Mouse (Mus musculus): ENCODE results near the gene Pde4b. TPM values are rescaled to one million over a fixed set of nuclear protein-coding genes. Genes with fewer than 3 reads are reported as not detected.
A peak's percentile ranks its signal among the peaks of the same experiment; 100 is the strongest.

Pde4b gene
- polyA plus RNA-seq, 1 experiment from 2014 or later = 15.6 TPM

GRCm38 (mm10) chr4:102627799-102628198, 540.5 kb downstream of the Pde4b start:
- WGBS = 93% methylated on average over 4 of the region's 4 CpGs
- H3K36me3 ChIP-seq = no peaks in the 10 kb centered on the region
- ATAC-seq (ENCODE audit: low FRiP score, low read depth) = no peak

GRCm38 (mm10) chr4:102629621-102630020, 542.3 kb downstream of the Pde4b start:
- H3K9ac ChIP-seq = no peak overlapping the region
- 93% methylated on average over 4 of the region's 4 CpGs for WGBS
- no peak overlapping the region for H3K27ac ChIP-seq
- no peak overlapping the region for H3K4me2 ChIP-seq (replicated peaks)
- H3K4me3 ChIP-seq = no peak overlapping the region
- no peak for ATAC-seq (ENCODE audit: low FRiP score, low read depth)
- H3K9me3 ChIP-seq = no peaks in the 10 kb centered on the region
- no peaks in the 10 kb centered on the region for H3K36me3 ChIP-seq
- H3K27me3 ChIP-seq (replicated peaks) = no peaks in the 10 kb centered on the region
- H3K4me1 ChIP-seq = no peaks in the 10 kb centered on the region

More at GRCm38 (mm10) chr4:102627799-102628198, 540.5 kb downstream of the Pde4b start:
- Histone ChIP-seq H3K9me3 (no peaks in the 10 kb centered on the region), H3K27ac (no peak overlapping the region), H3K27me3 (replicated peaks) (no peaks in the 10 kb centered on the region), H3K4me2 (replicated peaks) (no peak overlapping the region), H3K4me1 (no peaks in the 10 kb centered on the region), H3K4me3 (no peak overlapping the region), H3K9ac (no peak overlapping the region)

GRCm38 (mm10) chr4:102630261-102630660, 542.9 kb downstream of the Pde4b start:
- WGBS = 65% methylated on average over 6 of the region's 6 CpGs
- H3K9me3 ChIP-seq = no peaks in the 10 kb centered on the region
- no peaks in the 10 kb centered on the region for H3K27me3 ChIP-seq (replicated peaks)
- no peak overlapping the region for H3K27ac ChIP-seq
- H3K4me2 ChIP-seq (replicated peaks) = no peak overlapping the region
- no peak overlapping the region for H3K4me3 ChIP-seq
- H3K36me3 ChIP-seq = no peaks in the 10 kb centered on the region
- H3K9ac ChIP-seq = no peak overlapping the region
- H3K4me1 ChIP-seq = no peaks in the 10 kb centered on the region
- no peak for ATAC-seq (ENCODE audit: low FRiP score, low read depth)

- Histone ChIP-seq H3K4me2 (replicated peaks) (no peak overlapping the region), H3K27me3 (replicated peaks) (no peaks in the 10 kb centered on the region), H3K9ac (no peak overlapping the region), H3K4me1 (no peaks in the 10 kb centered on the region), H3K9me3 (no peaks in the 10 kb centered on the region), H3K4me3 (no peak overlapping the region), H3K36me3 (no peaks in the 10 kb centered on the region), H3K27ac (no peak overlapping the region)
- no peak for ATAC-seq (ENCODE audit: low FRiP score, low read depth)
- 49% methylated on average over 3 of the region's 3 CpGs for WGBS
Observed at GRCm38 (mm10) chr4:102631624-102632023, 544.3 kb downstream of the Pde4b start.

- Histone ChIP-seq H3K27me3 (replicated peaks) (no peaks in the 10 kb centered on the region), H3K9me3 (no peaks in the 10 kb centered on the region), H3K4me2 (replicated peaks) (no peak overlapping the region), H3K4me1 (no peaks in the 10 kb centered on the region), H3K4me3 (no peak overlapping the region), H3K9ac (no peak overlapping the region), H3K27ac (no peak overlapping the region), H3K36me3 (no peaks in the 10 kb centered on the region)
- ATAC-seq (ENCODE audit: low FRiP score, low read depth) = no peak
- WGBS = 84% methylated on average over 5 of the region's 5 CpGs
Observed at GRCm38 (mm10) chr4:102633241-102633640, 545.9 kb downstream of the Pde4b start.

GRCm38 (mm10) chr4:102635258-102635657, 547.9 kb downstream of the Pde4b start:
- Histone ChIP-seq H3K27ac (no peak overlapping the region), H3K27me3 (replicated peaks) (no peaks in the 10 kb centered on the region), H3K36me3 (no peaks in the 10 kb centered on the region), H3K4me2 (replicated peaks) (no peak overlapping the region), H3K9ac (no peak overlapping the region), H3K4me3 (no peak overlapping the region), H3K4me1 (no peaks in the 10 kb centered on the region), H3K9me3 (no peaks in the 10 kb centered on the region)
- WGBS = 78% methylated on average over 9 of the region's 9 CpGs
- ATAC-seq (ENCODE audit: low FRiP score, low read depth) = no peak

- ATAC-seq (ENCODE audit: low FRiP score, low read depth) = no peak
- WGBS = 84% methylated on average over 8 of the region's 8 CpGs
Observed at GRCm38 (mm10) chr4:102635944-102636343, 548.6 kb downstream of the Pde4b start.

GRCm38 (mm10) chr4:102637348-102637910, 550.1 kb downstream of the Pde4b start:
- Histone ChIP-seq H3K27ac (no peak overlapping the region), H3K4me2 (replicated peaks) (no peak overlapping the region), H3K36me3 (no peaks in the 10 kb centered on the region), H3K9ac (no peak overlapping the region), H3K4me1 (no peaks in the 10 kb centered on the region), H3K9me3 (no peaks in the 10 kb centered on the region), H3K27me3 (replicated peaks) (no peaks in the 10 kb centered on the region), H3K4me3 (no peak overlapping the region)
- WGBS = 83% methylated on average over 4 of the region's 4 CpGs
- ATAC-seq (ENCODE audit: low FRiP score, low read depth) = no peak

More at GRCm38 (mm10) chr4:102635944-102636343, 548.6 kb downstream of the Pde4b start:
- Histone ChIP-seq H3K9me3 (no peaks in the 10 kb centered on the region), H3K27me3 (replicated peaks) (no peaks in the 10 kb centered on the region), H3K36me3 (no peaks in the 10 kb centered on the region), H3K9ac (no peak overlapping the region), H3K4me2 (replicated peaks) (no peak overlapping the region), H3K4me1 (no peaks in the 10 kb centered on the region), H3K4me3 (no peak overlapping the region), H3K27ac (no peak overlapping the region)

GRCm38 (mm10) chr4:102640942-102641341, 553.6 kb downstream of the Pde4b start:
- Histone ChIP-seq H3K4me1 (no peaks in the 10 kb centered on the region), H3K4me2 (replicated peaks) (no peak overlapping the region), H3K9ac (no peak overlapping the region), H3K36me3 (no peaks in the 10 kb centered on the region), H3K27me3 (replicated peaks) (no peaks in the 10 kb centered on the region), H3K4me3 (no peak overlapping the region), H3K27ac (no peak overlapping the region), H3K9me3 (no peaks in the 10 kb centered on the region)
- 88% methylated on average over 4 of the region's 4 CpGs for whole genome bisulfite sequencing
- ATAC-seq (ENCODE audit: low FRiP score, low read depth) = no peak

- Histone ChIP-seq H3K9me3 (no peaks in the 10 kb centered on the region), H3K27me3 (replicated peaks) (no peaks in the 10 kb centered on the region), H3K4me3 (no peak overlapping the region), H3K9ac (no peak overlapping the region), H3K36me3 (no peaks in the 10 kb centered on the region), H3K4me2 (replicated peaks) (no peak overlapping the region), H3K27ac (no peak overlapping the region), H3K4me1 (no peaks in the 10 kb centered on the region)
- no peak for ATAC-seq (ENCODE audit: low FRiP score, low read depth)
- 69% methylated on average over 6 of the region's 6 CpGs for WGBS
Observed at GRCm38 (mm10) chr4:102644062-102644461, 556.7 kb downstream of the Pde4b start.

GRCm38 (mm10) chr4:102647056-102647455, 559.7 kb downstream of the Pde4b start:
- Histone ChIP-seq H3K27ac (no peak overlapping the region), H3K36me3 (no peaks in the 10 kb centered on the region), H3K9me3 (no peaks in the 10 kb centered on the region), H3K4me1 (no peaks in the 10 kb centered on the region), H3K4me2 (replicated peaks) (no peak overlapping the region), H3K9ac (no peak overlapping the region), H3K4me3 (no peak overlapping the region), H3K27me3 (replicated peaks) (no peaks in the 10 kb centered on the region)
- WGBS = 63% methylated on average over 2 of the region's 2 CpGs
- ATAC-seq (ENCODE audit: low FRiP score, low read depth) = no peak

- H3K9ac ChIP-seq = no peak overlapping the region
- H3K4me2 ChIP-seq (replicated peaks) = no peak overlapping the region
- H3K36me3 ChIP-seq = no peaks in the 10 kb centered on the region
- H3K27me3 ChIP-seq (replicated peaks) = no peaks in the 10 kb centered on the region
- H3K9me3 ChIP-seq = no peaks in the 10 kb centered on the region
- 85% methylated on average over 7 of the region's 7 CpGs for WGBS
- no peak overlapping the region for H3K4me3 ChIP-seq
- no peak overlapping the region for H3K27ac ChIP-seq
- ATAC-seq (ENCODE audit: low FRiP score, low read depth) = no peak
- H3K4me1 ChIP-seq = no peaks in the 10 kb centered on the region
Observed at GRCm38 (mm10) chr4:102655331-102655730, 568.0 kb downstream of the Pde4b start.

GRCm38 (mm10) chr4:102656494-102657036, 569.2 kb downstream of the Pde4b start:
- H3K4me2 ChIP-seq (replicated peaks) = no peak overlapping the region
- no peak overlapping the region for H3K27ac ChIP-seq
- H3K4me3 ChIP-seq = no peak overlapping the region
- H3K4me1 ChIP-seq = no peaks in the 10 kb centered on the region
- no peaks in the 10 kb centered on the region for H3K27me3 ChIP-seq (replicated peaks)
- no peaks in the 10 kb centered on the region for H3K36me3 ChIP-seq
- ATAC-seq (ENCODE audit: low FRiP score, low read depth) = peak; percentile 70
- no peak overlapping the region for H3K9ac ChIP-seq
- 25% methylated on average over 3 of the region's 3 CpGs for WGBS
- H3K9me3 ChIP-seq = no peaks in the 10 kb centered on the region
